Mouse (Mus musculus): ENCODE measurements around the gene Faah.

- TF ChIP-seq CTCF (IDR thresholded peaks at IDR 0.05; ENCODE audit: low read depth, low read length): no peak
- no peak for TF ChIP-seq GATA1 (IDR thresholded peaks at IDR 0.05; ENCODE audit: borderline replicate concordance, low read length)
- TF ChIP-seq POLR2AphosphoS5 (IDR thresholded peaks at IDR 0.05; ENCODE audit: insufficient replicate concordance, low read depth, low read length): no peak
Observed at GRCm38 (mm10) chr4:116015502-116015901, 2.2 kb downstream of the Faah start.

Data from G1E (cell line).